Mouse (Mus musculus) liver, embryonic 15.5 days (tissue): Measurements from ENCODE around the gene Ostf1. TPM values are rescaled to one million over a fixed set of nuclear protein-coding genes. Genes with fewer than 3 reads are reported as not detected.
"Not testable (repeated sequence)": the region's sequence is repeated elsewhere in the genome, so short reads cannot be mapped to it uniquely, and the experiment has no call there.

ENCODE experiments used
- ATAC-seq: fragments of 200-750 bp; cut with Nextera tagmentation; 2 replicates; pipeline ENCODE4 v1.8.0; 2017; ENCODE audit warnings: moderate number of reproducible peaks, mild to moderate bottlenecking, moderate library complexity; ENCODE audit not compliant: insufficient read depth
- H3K27ac ChIP-seq: fragments of 300-500 bp; sonication (generic); replicated peaks from 2 replicates; pipeline ENCODE4 v1.5.1; 2015; ENCODE audit warnings: mild to moderate bottlenecking, inconsistent platforms
- H3K27me3 ChIP-seq: fragments of 300-500 bp; sonication (generic); 2 replicates; pipeline ENCODE4 v1.6.1; 2015; ENCODE audit warnings: mild to moderate bottlenecking, inconsistent platforms
- H3K36me3 ChIP-seq: fragments of 300-500 bp; sonication (generic); replicated peaks from 2 replicates; pipeline ENCODE4 v1.6.1; 2015; ENCODE audit warnings: moderate library complexity, mild to moderate bottlenecking, inconsistent platforms
- H3K4me1 ChIP-seq: fragments of 300-500 bp; sonication (generic); replicated peaks from 2 replicates; pipeline ENCODE4 v1.6.1; 2015; ENCODE audit warnings: inconsistent platforms
- H3K4me2 ChIP-seq: fragments of 300-500 bp; sonication (generic); 2 replicates; pipeline ENCODE4 v1.6.1; 2015; ENCODE audit warnings: moderate library complexity, mild to moderate bottlenecking, inconsistent platforms
- H3K4me3 ChIP-seq: fragments of 300-500 bp; sonication (generic); replicated peaks from 2 replicates; pipeline ENCODE4 v1.5.1; 2015; ENCODE audit warnings: mild to moderate bottlenecking, inconsistent platforms
- H3K9ac ChIP-seq: fragments of 300-500 bp; sonication (generic); 2 replicates; pipeline ENCODE4 v1.6.1; 2015; ENCODE audit warnings: moderate library complexity, mild to moderate bottlenecking, inconsistent platforms
- H3K9me3 ChIP-seq: fragments of 300-500 bp; sonication (generic); replicated peaks from 2 replicates; pipeline ENCODE4 v1.6.1; 2016; ENCODE audit warnings: inconsistent platforms
- WGBS: fragments of 180-500 bp; shearing (Covaris S2); methylation state at CpG from one replicate; pipeline ENCODE4 v1.1.7; 2015; ENCODE audit warnings: mixed read lengths; ENCODE audit not compliant: insufficient replicate concordance; 5-methylcytosine and 5-hydroxymethylcytosine counted together
- polyA plus RNA-seq: library from polyadenylated mRNA; unstranded; fragments of >200 nt; fragmentation: Nextera tagmentation; extraction: Ambion mirVana; gene quantifications from 2 replicates; pipeline ENCODE4 v1.2.1, GENCODE M21; 2015

Gene Ostf1
- polyA plus RNA-seq, 1 experiment from 2014 or later, result 66.5 TPM

GRCm38 (mm10) chr19:18599051-18599450 is 32.6 kb downstream of the Ostf1 start:
- H3K27ac ChIP-seq, result no peak overlapping the region
- 77% methylated on average over 8 of the region's 8 CpGs for WGBS

DNA sequence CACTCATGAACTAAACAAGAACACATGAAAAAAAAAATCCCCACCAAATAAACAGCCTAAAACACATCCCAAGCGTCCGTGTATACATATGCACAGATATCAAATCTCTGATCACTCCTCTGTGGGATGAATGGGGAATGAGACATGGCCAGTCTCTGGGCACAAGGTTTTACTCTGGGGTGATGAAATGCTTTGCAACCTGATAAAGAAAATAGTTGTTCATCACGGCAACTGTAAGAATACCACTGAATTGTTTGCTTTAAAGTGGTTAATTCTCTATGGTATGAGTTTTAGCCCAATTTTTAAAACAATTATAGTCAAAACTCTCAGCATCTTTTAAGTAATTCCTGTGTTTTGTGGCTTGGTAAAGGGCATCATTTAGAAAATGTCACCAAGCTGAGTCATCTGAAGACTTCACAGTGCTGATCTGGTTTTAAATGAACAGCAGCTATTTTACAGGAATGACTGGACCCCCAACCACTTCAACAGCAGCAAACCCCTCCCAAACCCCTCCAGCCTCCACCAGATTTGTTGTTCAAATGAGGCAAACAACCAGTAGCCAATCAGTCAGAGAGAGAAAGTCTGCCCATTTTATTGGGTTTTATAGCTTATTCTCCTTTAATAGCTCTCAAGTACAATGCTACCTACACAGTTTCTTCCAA is 33.2 kb downstream of the Ostf1 start:
- WGBS, result 70% methylated on average over 3 of the region's 3 CpGs
- H3K9ac ChIP-seq, result no peak overlapping the region
- H3K4me2 ChIP-seq, result no peak overlapping the region
- no peaks in the 10 kb centered on the region for H3K9me3 ChIP-seq
- H3K4me3 ChIP-seq, result no peak overlapping the region
- no peaks in the 10 kb centered on the region for H3K27me3 ChIP-seq
- H3K27ac ChIP-seq, result no peak overlapping the region
- H3K36me3 ChIP-seq, result no peaks in the 10 kb centered on the region
- ATAC-seq, result no peak
- H3K4me1 ChIP-seq, result 0 out of 2 replicates have a peak, but pooled peaks cover 2% of the 10 kb centered on the region

More at GRCm38 (mm10) chr19:18599051-18599450, 32.6 kb downstream of the Ostf1 start:
- ATAC-seq, result no peak
- Histone ChIP-seq H3K4me2 (no peak overlapping the region), H3K9me3 (no peaks in the 10 kb centered on the region), H3K36me3 (no peaks in the 10 kb centered on the region), H3K4me3 (no peak overlapping the region), H3K9ac (no peak overlapping the region), H3K27me3 (no peaks in the 10 kb centered on the region), H3K4me1 (0 out of 2 replicates have a peak, but pooled peaks cover 2% of the 10 kb centered on the region)

- H3K4me3 ChIP-seq, result no peak overlapping the region
- H3K27me3 ChIP-seq, result no peaks in the 10 kb centered on the region
- WGBS, result 67% methylated on average over 6 of the region's 6 CpGs
- no peak overlapping the region for H3K27ac ChIP-seq
- H3K9ac ChIP-seq, result no peak overlapping the region
- no peaks in the 10 kb centered on the region for H3K36me3 ChIP-seq
- H3K4me1 ChIP-seq, result 0 out of 2 replicates have a peak, but pooled peaks cover 2% of the 10 kb centered on the region
- no peak for ATAC-seq
- H3K4me2 ChIP-seq, result no peak overlapping the region
- H3K9me3 ChIP-seq, result no peaks in the 10 kb centered on the region
Observed at GRCm38 (mm10) chr19:18597772-18598171, 33.9 kb downstream of the Ostf1 start.

GRCm38 (mm10) chr19:18596876-18597275 is 34.7 kb downstream of the Ostf1 start:
- H3K27me3 ChIP-seq, result no peaks in the 10 kb centered on the region
- H3K4me3 ChIP-seq, result no peak overlapping the region
- no peaks in the 10 kb centered on the region for H3K9me3 ChIP-seq
- H3K27ac ChIP-seq, result no peak overlapping the region
- 76% methylated on average over 5 of the region's 5 CpGs for WGBS
- H3K36me3 ChIP-seq, result no peaks in the 10 kb centered on the region; the same call in 1 of the 2 replicates
- H3K9ac ChIP-seq, result no peak overlapping the region
- ATAC-seq, result no peak
- H3K4me1 ChIP-seq, result no peaks in the 10 kb centered on the region
- no peak overlapping the region for H3K4me2 ChIP-seq

DNA sequence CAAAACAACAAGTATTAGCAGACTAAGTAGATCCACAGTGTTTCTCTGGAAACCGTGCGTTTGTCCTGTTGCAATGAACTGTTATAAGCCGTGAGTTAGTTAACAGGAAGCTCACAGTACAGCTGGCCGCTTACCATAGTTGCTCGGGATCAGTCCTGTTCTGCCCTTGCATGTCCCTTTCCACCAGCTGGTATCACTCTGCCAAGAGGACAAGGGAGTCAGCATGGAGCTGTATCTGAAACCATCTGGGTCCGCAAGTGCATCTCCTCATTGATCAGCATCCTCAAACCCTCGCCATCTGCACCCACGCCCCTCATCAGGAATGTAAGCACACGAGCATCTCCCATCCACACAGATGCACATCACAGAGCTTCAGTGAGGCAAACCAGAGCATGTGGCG is 37.9 kb downstream of the Ostf1 start:
- WGBS, result 76% methylated on average over 10 of the region's 10 CpGs
- Histone ChIP-seq H3K4me2 (no peak overlapping the region), H3K9me3 (no peaks in the 10 kb centered on the region), H3K27me3 (no peaks in the 10 kb centered on the region), H3K4me3 (no peak overlapping the region), H3K27ac (no peak overlapping the region), H3K4me1 (no peaks in the 10 kb centered on the region), H3K9ac (no peak overlapping the region), H3K36me3 (peaks cover 4% of the 10 kb centered on the region)
- ATAC-seq, result no peak

DNA sequence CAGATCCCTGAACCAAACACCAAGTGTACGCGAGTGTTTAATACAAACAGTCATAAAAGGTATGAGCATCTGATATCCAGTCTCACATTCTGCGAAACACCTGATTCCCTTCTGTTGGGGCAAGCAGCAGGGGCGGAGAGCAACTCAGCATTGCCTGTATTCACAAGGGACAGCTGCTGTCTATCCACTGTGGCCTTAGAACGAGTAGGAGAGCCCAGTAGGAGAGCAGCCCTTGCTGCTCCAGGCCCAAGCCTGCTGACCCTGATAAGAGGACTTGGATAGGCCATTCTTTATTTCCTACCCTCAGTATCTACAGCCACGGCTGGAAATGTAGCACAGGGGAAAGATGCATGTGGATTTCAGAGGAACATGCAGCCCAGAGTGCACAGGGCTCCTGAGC is 38.7 kb downstream of the Ostf1 start:
- peaks cover 4% of the 10 kb centered on the region for H3K36me3 ChIP-seq
- H3K4me2 ChIP-seq, result no peak overlapping the region
- no peak for ATAC-seq
- H3K27me3 ChIP-seq, result no peaks in the 10 kb centered on the region
- no peaks in the 10 kb centered on the region for H3K9me3 ChIP-seq
- no peak overlapping the region for H3K27ac ChIP-seq
- H3K9ac ChIP-seq, result no peak overlapping the region
- 62% methylated on average over 6 of the region's 6 CpGs for WGBS
- H3K4me3 ChIP-seq, result no peak overlapping the region
- no peaks in the 10 kb centered on the region for H3K4me1 ChIP-seq

GRCm38 (mm10) chr19:18590942-18591354 is 40.7 kb downstream of the Ostf1 start:
- Histone ChIP-seq H3K27ac (no peak overlapping the region), H3K36me3 (peaks cover 11% of the 10 kb centered on the region), H3K4me1 (no peaks in the 10 kb centered on the region), H3K9ac (no peak overlapping the region), H3K4me2 (no peak overlapping the region), H3K27me3 (no peaks in the 10 kb centered on the region), H3K9me3 (no peaks in the 10 kb centered on the region), H3K4me3 (no peak overlapping the region)
- no peak for ATAC-seq
- WGBS, result 40% methylated on average over 5 of the region's 5 CpGs

DNA sequence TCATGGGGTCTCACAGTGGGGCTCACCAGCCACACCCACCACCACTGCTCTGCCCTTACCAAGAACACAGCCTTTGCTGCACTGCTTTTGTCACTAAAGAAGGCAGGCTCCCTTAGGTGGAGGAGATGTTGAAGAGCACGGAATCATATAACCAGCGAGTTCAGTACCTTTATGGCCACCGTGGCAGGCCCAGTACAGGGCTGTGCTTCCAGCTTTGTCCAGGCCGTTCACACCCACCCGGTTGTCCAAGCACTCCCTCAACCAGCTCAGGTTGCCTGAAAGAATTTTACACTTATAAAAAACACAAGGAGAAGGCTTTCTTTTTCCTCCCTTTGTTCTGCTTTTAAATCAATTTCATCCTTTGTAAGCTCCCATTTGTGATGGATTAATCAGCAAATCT is 41.4 kb downstream of the Ostf1 start:
- H3K9me3 ChIP-seq, result no peaks in the 10 kb centered on the region
- H3K36me3 ChIP-seq, result peaks cover 17% of the 10 kb centered on the region
- H3K27me3 ChIP-seq, result no peaks in the 10 kb centered on the region
- H3K9ac ChIP-seq, result no peak overlapping the region
- 83% methylated on average over 5 of the region's 5 CpGs for WGBS
- H3K4me2 ChIP-seq, result no peak overlapping the region
- no peaks in the 10 kb centered on the region for H3K4me1 ChIP-seq
- H3K4me3 ChIP-seq, result no peak overlapping the region
- ATAC-seq, result no peak
- H3K27ac ChIP-seq, result no peak overlapping the region

- no peaks in the 10 kb centered on the region for H3K4me1 ChIP-seq
- H3K9me3 ChIP-seq, result no peaks in the 10 kb centered on the region
- H3K9ac ChIP-seq, result no peak overlapping the region
- H3K4me2 ChIP-seq, result no peak overlapping the region
- no peak overlapping the region for H3K4me3 ChIP-seq
- no peak overlapping the region for H3K27ac ChIP-seq
- no peaks in the 10 kb centered on the region for H3K27me3 ChIP-seq
- peaks cover 22% of the 10 kb centered on the region for H3K36me3 ChIP-seq
- 84% methylated on average over 8 of the region's 8 CpGs for WGBS
- ATAC-seq, result no peak
Observed at GRCm38 (mm10) chr19:18589276-18589675, 42.3 kb downstream of the Ostf1 start.

DNA sequence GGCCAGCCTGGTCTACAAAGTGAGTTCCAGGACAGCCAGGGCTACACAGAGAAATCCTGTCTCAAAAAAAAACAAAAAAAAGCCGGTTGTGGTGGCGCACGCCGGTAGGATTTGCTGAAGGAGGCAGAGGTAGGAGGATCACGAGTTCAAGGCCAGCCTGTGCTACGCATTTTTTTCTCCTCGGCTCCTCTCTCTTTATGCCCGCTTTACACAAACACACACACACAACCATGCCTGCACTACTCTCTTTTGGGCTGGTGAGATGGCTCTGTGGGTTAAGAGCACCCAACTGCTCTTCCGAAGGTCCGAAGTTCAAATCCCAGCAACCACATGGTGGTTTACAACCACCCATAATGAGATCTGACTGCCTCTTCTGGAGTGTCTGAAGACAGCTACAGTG is 42.8 kb downstream of the Ostf1 start:
- H3K9ac ChIP-seq, H3K4me2 ChIP-seq, H3K27ac ChIP-seq, H3K4me1 ChIP-seq, H3K4me3 ChIP-seq, H3K27me3 ChIP-seq, ATAC-seq, H3K9me3 ChIP-seq: not testable (repeated sequence)
- 84% methylated on average over 10 of the region's 10 CpGs for WGBS
- peaks cover 24% of the 10 kb centered on the region for H3K36me3 ChIP-seq

DNA sequence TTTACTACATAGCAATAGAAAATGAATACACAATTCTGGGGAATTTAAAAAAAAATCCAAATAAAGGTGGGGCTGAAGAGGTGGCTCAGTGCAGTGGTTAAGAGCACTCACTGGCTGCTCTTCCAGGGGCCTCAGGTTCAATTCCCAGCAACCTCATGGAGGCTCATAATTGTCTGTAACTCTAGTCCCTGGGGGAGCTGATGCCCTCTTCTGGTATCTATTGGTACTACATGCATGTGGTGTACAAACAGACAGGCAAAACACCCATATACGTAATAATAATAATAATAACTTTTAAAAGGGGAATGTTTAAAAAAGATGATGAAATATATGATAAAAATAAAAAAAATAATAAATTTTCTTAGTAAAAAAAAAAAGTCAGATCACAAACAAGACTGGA is 43.4 kb downstream of the Ostf1 start:
- no peak overlapping the region for H3K4me2 ChIP-seq
- H3K4me3 ChIP-seq, result no peak overlapping the region
- H3K9me3 ChIP-seq, result no peaks in the 10 kb centered on the region
- no peak overlapping the region for H3K9ac ChIP-seq
- 0 out of 2 replicates have a peak, but pooled peaks cover 2% of the 10 kb centered on the region for H3K4me1 ChIP-seq
- H3K27ac ChIP-seq, result no peak overlapping the region
- H3K36me3 ChIP-seq, result peaks cover 24% of the 10 kb centered on the region
- H3K27me3 ChIP-seq, result no peaks in the 10 kb centered on the region
- no peak for ATAC-seq
- WGBS, result 90% methylated on average over 1 of the region's 1 CpGs

DNA sequence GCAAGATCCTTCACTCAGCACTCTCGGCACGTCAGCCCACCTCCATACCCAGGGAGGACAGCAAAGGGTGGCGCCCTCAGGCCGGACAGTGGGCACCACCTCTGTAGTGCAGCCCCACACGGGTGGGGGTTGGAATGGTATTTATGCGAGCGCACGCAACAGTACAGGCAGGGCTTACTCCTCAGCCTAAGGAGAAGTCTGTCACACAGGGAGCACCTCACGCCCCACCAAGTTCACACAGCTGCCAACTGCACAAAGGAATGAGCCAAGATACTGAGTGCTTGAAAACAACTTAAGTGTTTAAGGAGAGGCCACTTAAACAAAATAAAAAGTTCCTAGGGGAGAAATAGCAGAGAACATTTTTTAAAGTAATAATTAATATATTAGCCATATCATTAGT is 44.5 kb downstream of the Ostf1 start:
- no peak overlapping the region for H3K9ac ChIP-seq
- H3K4me2 ChIP-seq, result no peak overlapping the region
- no peaks in the 10 kb centered on the region for H3K9me3 ChIP-seq
- H3K4me3 ChIP-seq, result no peak overlapping the region
- peaks cover 8% of the 10 kb centered on the region; the same call in 1 of the 2 replicates for H3K4me1 ChIP-seq
- H3K27me3 ChIP-seq, result no peaks in the 10 kb centered on the region
- no peak for ATAC-seq
- no peak overlapping the region for H3K27ac ChIP-seq
- H3K36me3 ChIP-seq, result peaks cover 24% of the 10 kb centered on the region
- 84% methylated on average over 9 of the region's 9 CpGs for WGBS
